Mouse (Mus musculus) embryonic facial prominence, embryonic 11.5 days (tissue): ENCODE data around the gene Unk. TPM values are rescaled to one million over a fixed set of nuclear protein-coding genes. Genes with fewer than 3 reads are reported as not detected.
"Not testable (repeated sequence)": the region's sequence is repeated elsewhere in the genome, so short reads cannot be mapped to it uniquely, and the experiment has no call there.

Experiments
- ATAC-seq: fragments of 200-750 bp; cut with Nextera tagmentation; replicated peaks from 2 replicates; pipeline ENCODE4 v1.8.0; 2017; ENCODE audit warnings: low read depth; ENCODE audit not compliant: insufficient number of reproducible peaks, low FRiP score, low TSS enrichment
- DNase-seq: peaks from one replicate; pipeline ENCODE4 v3.0.0-alpha.2; 2015; ENCODE audit warnings: low spot score
- H3K27ac ChIP-seq: fragments of 300-500 bp; sonication (generic); replicated peaks from 2 replicates; pipeline ENCODE4 v1.5.1; 2014; ENCODE audit warnings: mild to moderate bottlenecking, low read depth, low read length, control low read depth
- H3K27me3 ChIP-seq: fragments of 300-500 bp; sonication (generic); 2 replicates; pipeline ENCODE4 v1.6.1; 2014; ENCODE audit warnings: mild to moderate bottlenecking, low read length, moderate library complexity, mixed read lengths; ENCODE audit not compliant: control insufficient read depth, insufficient read depth
- H3K36me3 ChIP-seq: fragments of 300-500 bp; sonication (generic); replicated peaks from 2 replicates; pipeline ENCODE4 v1.6.1; 2014; ENCODE audit warnings: low read depth, mild to moderate bottlenecking, low read length, moderate library complexity, mixed read lengths; ENCODE audit not compliant: control insufficient read depth, insufficient read depth
- H3K4me1 ChIP-seq: fragments of 300-500 bp; sonication (generic); 2 replicates; pipeline ENCODE4 v1.6.1; 2014; ENCODE audit warnings: low read length, mixed read lengths; ENCODE audit not compliant: control insufficient read depth, insufficient read depth
- H3K4me2 ChIP-seq: fragments of 300-500 bp; sonication (generic); 2 replicates; pipeline ENCODE4 v1.6.1; 2014; ENCODE audit warnings: low read depth, mild to moderate bottlenecking, control low read depth, low read length, moderate library complexity
- H3K4me3 ChIP-seq: fragments of 300-500 bp; sonication (generic); 2 replicates; pipeline ENCODE4 v1.5.1; 2014; ENCODE audit warnings: low read depth, low read length, control low read depth
- H3K9ac ChIP-seq: fragments of 300-500 bp; sonication (generic); replicated peaks from 2 replicates; pipeline ENCODE4 v1.6.1; 2014; ENCODE audit warnings: mild to moderate bottlenecking, control low read depth, low read length
- H3K9me3 ChIP-seq: fragments of 300-500 bp; sonication (generic); replicated peaks from 2 replicates; pipeline ENCODE4 v1.6.1; 2016; ENCODE audit warnings: mild to moderate bottlenecking, low read length, inconsistent platforms, mixed read lengths; ENCODE audit not compliant: control insufficient read depth
- WGBS: fragments of 180-500 bp; shearing (Covaris S2); extraction: QIAGEN DNeasy Blood & Tissue Kit; methylation state at CpG from one replicate; pipeline ENCODE4 v1.1.7; 2014; 5-methylcytosine and 5-hydroxymethylcytosine counted together
- polyA plus RNA-seq: library from polyadenylated mRNA; unstranded; fragments of >200 nt; fragmentation: Nextera tagmentation; extraction: Ambion mirVana; gene quantifications from 2 replicates; pipeline ENCODE4 v1.2.1, GENCODE M21; 2014

Unk gene
- polyA plus RNA-seq, 1 experiment from 2014 or later: 21.7 TPM

DNA sequence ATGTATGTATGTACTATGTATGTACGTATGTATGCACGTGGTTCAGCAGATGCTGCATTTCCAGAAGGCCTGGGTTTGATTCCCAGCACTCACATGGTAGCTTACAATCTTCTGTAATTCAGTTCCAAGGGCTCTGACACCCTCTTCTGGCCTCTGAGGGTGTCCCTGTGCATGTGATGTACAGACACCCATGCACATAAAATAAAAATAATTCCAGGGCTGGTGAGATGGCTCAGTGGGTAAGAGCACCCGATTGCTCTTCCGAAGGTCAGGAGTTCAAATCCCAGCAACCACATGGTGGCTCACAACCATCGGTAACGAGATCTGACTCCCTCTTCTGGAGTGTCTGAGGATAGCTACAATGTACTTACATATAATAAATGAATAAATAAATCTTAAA lies 62.8 kb downstream of the Unk start:
- not testable (repeated sequence) for H3K27me3 ChIP-seq, H3K4me3 ChIP-seq, H3K9me3 ChIP-seq, DNase-seq, H3K27ac ChIP-seq, H3K4me2 ChIP-seq, H3K4me1 ChIP-seq, H3K9ac ChIP-seq, H3K36me3 ChIP-seq, ATAC-seq
- 88% methylated on average over 6 of the region's 6 CpGs for WGBS

GRCm38 (mm10) chr11:116093771-116094565 lies 63.8 kb downstream of the Unk start:
- Histone ChIP-seq H3K36me3 (no peaks in the 10 kb centered on the region), H3K4me3 (no peak overlapping the region), H3K4me2 (no peak overlapping the region), H3K27me3 (no peaks in the 10 kb centered on the region), H3K4me1 (no peaks in the 10 kb centered on the region), H3K9ac (no peak overlapping the region), H3K9me3 (no peaks in the 10 kb centered on the region), H3K27ac (no peak overlapping the region)
- ATAC-seq (no peak), DNase-seq (no peak)
- WGBS: 61% methylated on average over 16 of the region's 16 CpGs

DNA sequence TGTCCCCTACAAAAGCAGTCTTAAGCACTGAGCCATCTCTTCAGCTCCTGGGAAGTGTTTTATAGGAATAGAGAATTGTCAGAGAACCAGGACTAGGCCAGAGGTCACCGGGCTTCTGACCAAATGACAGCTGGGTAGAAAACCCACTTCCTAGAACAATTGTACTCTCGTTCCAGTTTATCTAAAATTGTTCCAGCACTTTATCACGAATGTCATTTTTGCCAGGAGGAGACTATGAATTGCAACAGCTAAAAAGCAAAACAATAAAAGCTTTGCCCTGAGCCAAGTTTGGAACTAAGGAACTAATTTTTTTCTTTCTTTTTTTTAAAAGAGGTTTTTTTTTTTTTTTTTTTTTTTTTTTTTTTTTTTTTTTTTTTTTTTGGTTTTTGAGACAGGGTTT lies 65.5 kb downstream of the Unk start:
- Histone ChIP-seq H3K36me3 (no peaks in the 10 kb centered on the region), H3K4me3 (no peak overlapping the region), H3K27ac (no peak overlapping the region), H3K9ac (no peak overlapping the region), H3K4me1 (no peaks in the 10 kb centered on the region), H3K9me3 (no peaks in the 10 kb centered on the region), H3K4me2 (no peak overlapping the region), H3K27me3 (no peaks in the 10 kb centered on the region)
- DNase-seq: no peak
- 65% methylated on average over 3 of the region's 3 CpGs for WGBS
- no peak for ATAC-seq

- Histone ChIP-seq H3K4me3 (no peak overlapping the region), H3K4me2 (no peak overlapping the region), H3K27me3 (no peaks in the 10 kb centered on the region), H3K36me3 (no peaks in the 10 kb centered on the region), H3K9me3 (no peaks in the 10 kb centered on the region), H3K27ac (no peak overlapping the region), H3K9ac (no peak overlapping the region), H3K4me1 (no peaks in the 10 kb centered on the region)
- DNase-seq (no peak), ATAC-seq (no peak)
- WGBS: 92% methylated on average over 5 of the region's 5 CpGs
Measured at GRCm38 (mm10) chr11:116096213-116097108, 66.3 kb downstream of the Unk start.

GRCm38 (mm10) chr11:116098711-116099460 lies 68.8 kb downstream of the Unk start:
- no peaks in the 10 kb centered on the region for H3K36me3 ChIP-seq
- H3K9me3 ChIP-seq: no peaks in the 10 kb centered on the region
- no peak for ATAC-seq
- H3K9ac ChIP-seq: no peak overlapping the region
- no peaks in the 10 kb centered on the region for H3K27me3 ChIP-seq
- DNase-seq: no peak
- WGBS: 71% methylated on average over 14 of the region's 14 CpGs
- H3K4me1 ChIP-seq: peaks cover 3% of the 10 kb centered on the region
- no peak overlapping the region for H3K4me3 ChIP-seq
- H3K27ac ChIP-seq: no peak overlapping the region
- H3K4me2 ChIP-seq: no peak overlapping the region

DNA sequence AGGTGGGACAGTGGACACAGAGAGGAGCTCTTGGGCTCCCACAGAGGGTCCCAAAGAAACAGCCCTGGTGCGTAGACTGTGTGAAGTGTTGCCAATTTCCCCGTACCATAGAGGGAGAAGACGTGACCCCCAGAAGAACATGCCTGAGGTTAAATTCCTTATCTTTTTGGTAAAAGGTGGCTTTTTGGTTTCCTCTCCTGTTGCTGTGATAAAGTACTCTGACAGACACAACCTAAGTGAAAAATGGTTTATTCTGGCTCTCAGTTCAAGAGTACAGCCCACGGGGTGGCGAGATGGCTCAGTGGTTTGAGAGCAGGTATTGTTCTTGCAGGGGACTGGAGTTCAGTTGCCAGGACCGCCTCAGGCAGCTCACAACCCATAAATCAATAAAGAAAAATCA lies 69.3 kb downstream of the Unk start:
- H3K4me3 ChIP-seq: no peak overlapping the region
- H3K27me3 ChIP-seq: no peaks in the 10 kb centered on the region
- no peak overlapping the region for H3K27ac ChIP-seq
- no peaks in the 10 kb centered on the region for H3K36me3 ChIP-seq
- no peaks in the 10 kb centered on the region for H3K9me3 ChIP-seq
- H3K9ac ChIP-seq: no peak overlapping the region
- peaks cover 7% of the 10 kb centered on the region for H3K4me1 ChIP-seq
- DNase-seq (no peak), ATAC-seq (no peak)
- no peak overlapping the region for H3K4me2 ChIP-seq
- WGBS: 87% methylated on average over 6 of the region's 6 CpGs

- DNase-seq (no peak), ATAC-seq (no peak)
- Histone ChIP-seq H3K9ac (no peak overlapping the region), H3K36me3 (no peaks in the 10 kb centered on the region), H3K4me2 (no peak overlapping the region), H3K27me3 (no peaks in the 10 kb centered on the region), H3K4me3 (no peak overlapping the region), H3K9me3 (no peaks in the 10 kb centered on the region), H3K4me1 (peaks cover 7% of the 10 kb centered on the region), H3K27ac (no peak overlapping the region)
- 78% methylated on average over 6 of the region's 6 CpGs for WGBS
Measured at GRCm38 (mm10) chr11:116100385-116100784, 70.3 kb downstream of the Unk start.
